Mouse (Mus musculus) regulatory T cell (primary cell): ENCODE measurements around the gene Lancl3.

Experiments used
- in situ Hi-C: fragments of 300-600 bp; cut with MboI, MseI; formaldehyde crosslinking; loops from one replicate; pipeline ENCODE4 v1.15.1; 2025; ENCODE audit warnings: high pct_unique_total_duplicates

Gene Lancl3

GRCm38 (mm10) chrX:9199761-9200371 is at the start of gene Lancl3:
Lancl3 (plus strand) TSS chrX:9199902.
- in situ Hi-C loops: no loop called here

DNA sequence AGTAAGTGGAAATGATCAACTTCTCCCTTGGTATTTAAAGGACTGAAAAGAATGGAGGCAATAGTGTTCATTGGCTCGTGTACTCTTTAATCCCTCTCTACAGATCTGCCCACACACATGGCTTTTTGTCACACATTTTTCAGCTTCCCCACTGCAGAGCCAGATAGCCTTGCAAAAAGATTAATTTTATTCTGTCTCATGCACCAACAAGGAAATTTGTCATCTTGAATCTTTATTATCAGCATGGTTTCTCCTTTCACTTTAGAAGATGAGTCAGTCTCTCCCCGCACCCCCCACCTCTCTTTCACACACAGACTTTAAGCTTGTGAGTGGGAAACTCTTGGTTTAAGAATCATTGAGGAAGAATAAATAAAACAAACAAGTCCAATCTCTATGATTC is 20.7 kb upstream of the Lancl3 start:
- in situ Hi-C loops: no loop called here

DNA sequence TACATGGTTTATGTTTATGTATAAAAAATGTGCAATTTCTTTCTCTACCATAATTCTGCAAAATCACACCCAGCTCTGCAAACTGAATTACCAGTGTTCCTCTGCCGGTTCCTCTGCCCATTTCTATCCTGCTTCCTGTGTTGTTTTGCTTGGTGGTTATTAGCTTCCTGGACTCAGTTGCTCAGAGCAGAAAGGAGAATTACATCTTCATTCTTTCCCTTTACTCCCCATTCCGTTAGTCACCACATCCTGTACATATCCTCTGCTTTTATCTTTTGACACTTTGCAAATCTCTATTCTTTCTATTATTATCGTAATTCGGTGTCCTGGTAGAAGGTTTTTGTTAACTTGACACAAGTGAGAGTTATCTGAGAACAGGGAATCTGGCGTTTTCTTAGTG is 18.1 kb upstream of the Lancl3 start:
- in situ Hi-C loops: no loop called here

DNA sequence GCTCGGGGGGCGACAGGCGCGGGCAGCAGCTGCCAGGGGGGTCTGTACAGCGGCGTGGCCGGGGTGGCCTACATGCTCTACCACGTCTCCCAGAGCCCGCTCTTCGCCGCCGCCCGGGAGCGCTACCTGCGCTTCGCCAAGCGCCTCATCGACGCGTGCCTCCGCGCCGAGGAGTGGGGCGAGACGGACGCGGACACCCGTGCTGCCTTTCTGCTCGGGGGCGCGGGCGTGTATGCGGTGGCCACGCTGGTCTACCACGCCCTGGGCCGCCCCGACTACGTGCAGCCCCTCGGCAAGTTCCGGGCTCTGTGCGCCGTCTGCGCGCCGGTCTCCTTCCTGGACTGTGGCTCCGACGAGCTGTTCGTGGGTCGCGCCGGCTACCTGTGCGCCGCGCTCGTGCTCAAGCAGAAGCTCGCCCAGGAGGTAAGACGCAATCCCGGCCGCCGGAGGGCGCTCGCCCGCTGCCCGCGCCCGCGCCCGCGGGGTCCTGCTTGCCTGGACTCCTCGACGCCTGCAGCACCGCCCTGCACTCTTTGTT is 747 bp downstream of the Lancl3 start:
- in situ Hi-C loops: no loop called here

DNA sequence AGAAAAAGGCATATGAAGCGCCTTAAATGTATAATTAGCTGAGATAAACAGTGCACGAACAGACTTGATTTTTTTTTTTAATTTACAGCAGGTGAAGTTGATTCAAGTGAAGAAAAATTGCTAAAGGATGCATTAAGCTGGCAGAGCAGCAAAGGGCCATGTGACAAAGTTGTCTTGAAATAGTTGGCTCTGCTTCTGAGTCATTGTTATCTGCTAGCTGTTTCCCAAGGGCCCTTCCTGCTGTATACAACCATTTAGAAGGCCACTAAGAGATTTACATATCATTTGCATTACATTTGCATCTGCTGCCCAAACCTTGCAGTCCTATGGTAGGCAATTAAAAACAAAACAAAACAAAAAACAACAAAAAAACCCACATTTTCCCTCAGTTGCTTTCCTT is 2.3 kb downstream of the Lancl3 start:
- in situ Hi-C loops: no loop called here

GRCm38 (mm10) chrX:9202781-9203405 is 3.2 kb downstream of the Lancl3 start:
- in situ Hi-C loops: no loop called here

GRCm38 (mm10) chrX:9205121-9205520 is 5.4 kb downstream of the Lancl3 start:
- in situ Hi-C loops: no loop called here

GRCm38 (mm10) chrX:9216244-9216643 is 16.5 kb downstream of the Lancl3 start:
- in situ Hi-C loops: no loop called here

DNA sequence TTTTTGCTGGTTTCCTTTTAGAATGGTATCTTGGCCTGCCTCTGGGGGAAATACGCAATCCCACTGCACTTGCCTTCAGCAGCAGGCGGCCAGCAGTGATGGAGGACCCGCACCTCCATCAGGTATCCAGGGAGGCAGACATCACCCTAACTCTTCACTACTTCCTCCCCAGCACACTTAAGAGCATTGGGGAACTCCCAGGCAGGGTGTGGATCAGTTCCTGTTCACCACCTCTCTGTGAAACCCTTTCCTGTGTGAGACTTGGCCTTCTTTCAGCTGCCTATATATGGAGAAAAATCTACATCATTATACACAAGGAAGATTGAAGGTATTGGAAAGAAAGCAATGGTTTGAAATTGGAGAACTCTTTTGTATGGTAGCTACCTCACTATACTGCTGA is 19.9 kb downstream of the Lancl3 start:
- in situ Hi-C loops: no loop called here

- in situ Hi-C loops: no loop called here
Observed at GRCm38 (mm10) chrX:9221206-9221605, 21.5 kb downstream of the Lancl3 start.

DNA sequence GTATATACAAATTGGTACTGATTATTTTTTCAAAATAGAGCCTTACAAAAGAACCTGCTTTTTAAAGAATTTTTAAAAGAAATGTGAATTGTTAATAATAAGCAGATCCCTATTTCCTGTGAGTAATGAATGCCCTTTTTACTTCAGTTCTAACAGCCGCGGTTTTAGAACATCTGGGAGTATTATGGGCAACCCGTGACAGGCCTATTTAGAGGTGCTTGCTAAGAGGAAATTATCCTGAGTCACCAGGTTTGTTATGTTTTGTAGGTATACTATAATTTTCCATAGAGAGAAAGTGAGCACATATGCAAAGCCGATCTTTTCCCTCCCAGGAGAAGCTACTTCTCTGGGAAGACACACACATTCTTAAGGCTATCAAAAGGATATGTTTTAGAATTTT is 22.0 kb downstream of the Lancl3 start:
- in situ Hi-C loops: no loop called here

DNA sequence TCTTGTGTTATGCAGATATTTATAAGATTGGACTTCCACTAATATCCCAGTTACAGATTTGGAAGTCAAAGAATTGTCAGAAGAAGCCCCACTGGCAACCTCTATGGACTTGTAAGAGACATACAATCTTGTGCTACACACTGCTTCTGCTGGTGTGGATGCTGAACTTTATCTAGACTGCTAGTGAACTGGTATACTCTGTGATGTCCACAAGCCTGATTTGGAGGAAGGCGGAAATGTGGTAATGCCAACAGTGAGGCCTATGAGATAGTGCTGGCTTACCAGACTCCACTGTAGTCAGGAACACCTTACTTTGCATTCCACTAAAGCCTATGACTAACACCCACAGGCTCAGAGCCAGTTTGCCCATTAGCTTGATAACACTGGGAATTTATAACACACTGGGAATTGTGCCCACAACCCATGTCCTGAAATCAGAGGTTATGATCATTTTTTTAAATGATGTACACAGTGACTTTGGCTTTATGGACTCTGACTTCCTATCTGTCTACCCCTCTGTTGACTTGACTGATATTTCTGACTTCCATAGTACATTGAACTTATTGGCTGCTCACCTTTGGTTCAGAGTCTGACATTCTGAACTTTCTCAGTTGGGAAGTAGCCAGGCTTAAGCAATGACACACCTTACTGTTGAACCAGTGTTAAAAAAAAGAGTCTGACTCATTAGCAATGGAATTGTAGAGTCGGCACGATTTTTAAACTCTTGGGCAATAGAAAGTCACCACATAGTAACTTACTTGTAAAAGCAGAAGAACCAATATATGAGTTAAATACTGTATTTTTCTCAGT is 22.9 kb downstream of the Lancl3 start:
- in situ Hi-C loops: no loop called here

- in situ Hi-C loops: no loop called here
Observed at GRCm38 (mm10) chrX:9227105-9227504, 27.4 kb downstream of the Lancl3 start.

GRCm38 (mm10) chrX:9240737-9241591 is 41.3 kb downstream of the Lancl3 start:
- in situ Hi-C loops: no loop called here

DNA sequence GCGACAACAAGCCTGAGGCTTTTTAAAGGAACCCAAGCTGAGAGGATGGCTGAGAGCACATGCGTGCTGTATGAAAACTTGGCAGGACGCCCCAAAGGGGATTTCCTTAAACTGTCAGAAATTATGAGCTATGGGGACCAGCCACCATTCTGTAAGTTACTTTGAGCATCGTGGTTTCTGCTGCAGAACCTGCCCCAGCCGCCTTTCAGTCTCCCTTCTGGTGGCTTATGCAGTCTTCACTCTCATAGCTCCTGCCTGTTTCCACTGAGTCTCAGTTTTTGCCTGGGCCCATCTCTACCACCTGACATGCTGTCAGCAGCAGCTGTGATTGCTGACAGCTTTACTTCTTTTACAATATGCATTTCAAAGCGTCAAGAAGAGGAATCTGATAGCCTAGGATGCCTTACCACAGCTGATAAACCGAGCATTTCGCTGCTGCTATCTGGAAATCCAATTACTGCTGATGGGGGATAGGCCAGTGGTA is 43.7 kb downstream of the Lancl3 start:
- in situ Hi-C loops: no loop called here

DNA sequence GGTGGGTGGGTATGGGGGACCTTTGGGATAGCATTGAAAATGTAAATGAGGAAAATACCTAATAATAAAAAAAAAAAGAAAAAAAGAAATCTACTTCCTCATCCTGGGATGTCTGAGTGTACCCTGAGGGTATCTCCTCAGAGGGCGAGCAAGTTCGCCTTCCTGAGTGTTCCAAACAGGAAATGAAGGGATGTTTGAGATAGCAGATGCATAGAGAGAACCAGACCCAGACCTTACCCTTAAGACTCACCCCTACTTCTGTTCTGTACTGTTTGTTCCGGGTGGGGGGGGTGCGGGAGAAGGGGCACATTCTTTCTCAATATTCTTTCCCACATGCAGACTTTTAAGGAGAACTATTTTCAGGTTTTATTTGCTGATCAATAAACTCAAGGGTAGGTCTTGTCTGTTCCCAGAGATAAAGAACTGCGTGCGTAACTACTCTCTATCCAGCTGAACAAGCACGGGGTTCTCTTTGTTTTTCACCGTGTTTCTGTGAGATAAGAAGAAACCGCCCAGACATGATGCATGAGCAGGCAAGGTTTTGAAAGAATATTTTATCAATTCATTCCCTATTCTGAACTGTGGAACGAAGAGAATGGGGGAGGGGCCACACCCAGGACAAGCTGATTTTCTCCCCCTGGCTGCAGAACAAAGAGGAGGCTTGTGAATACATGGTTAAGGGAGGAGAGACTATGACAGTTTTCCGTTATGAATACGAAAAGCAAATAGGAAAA is 45.1 kb downstream of the Lancl3 start:
- in situ Hi-C loops: no loop called here

DNA sequence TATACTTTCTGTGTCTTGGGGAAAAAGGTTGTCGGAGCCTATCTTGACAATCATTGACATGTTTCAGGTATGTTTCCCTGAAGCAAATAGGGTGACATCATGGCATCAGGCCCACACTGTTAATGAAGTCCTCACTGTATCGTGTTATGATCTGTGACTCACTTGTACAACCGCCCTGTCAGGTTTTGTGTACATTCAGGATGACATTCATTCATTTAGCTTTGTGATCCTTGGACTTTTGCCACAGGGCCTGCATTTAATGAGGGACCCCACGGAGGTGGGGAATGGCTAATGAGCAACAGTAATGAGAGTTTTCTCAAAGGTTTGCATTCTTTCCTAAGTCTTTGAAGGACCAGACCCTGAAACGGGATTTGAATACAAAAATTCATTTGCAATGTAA is 49.2 kb downstream of the Lancl3 start:
- in situ Hi-C loops: no loop called here

- in situ Hi-C loops: no loop called here
Observed at GRCm38 (mm10) chrX:9253990-9254389, 54.3 kb downstream of the Lancl3 start.

DNA sequence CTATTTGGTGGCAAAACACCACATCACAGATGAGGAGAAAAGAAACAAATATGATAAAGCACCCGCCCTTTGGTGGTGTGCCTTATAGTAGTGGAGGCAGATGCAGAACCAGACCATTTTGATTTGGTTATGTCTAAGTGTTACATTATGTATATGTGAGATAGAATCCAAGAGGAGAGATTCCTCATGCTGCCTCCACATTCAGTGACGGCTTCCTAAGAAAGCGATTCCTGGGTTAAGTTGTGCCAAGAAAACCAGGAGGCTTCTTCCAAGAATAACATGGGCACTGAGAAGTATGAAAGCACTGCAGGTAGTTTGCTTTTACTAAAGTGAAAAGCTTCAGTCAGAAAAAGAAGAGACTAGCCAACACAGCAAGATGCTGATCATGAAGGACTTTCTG is 55.2 kb downstream of the Lancl3 start:
- in situ Hi-C loops: no loop called here

GRCm38 (mm10) chrX:9256766-9257165 is 57.1 kb downstream of the Lancl3 start, which contains the start of gene Gm14862:
Gm14862 (minus strand) TSS chrX:9256899.
- in situ Hi-C loops: no loop called here

GRCm38 (mm10) chrX:9257831-9258230 is 58.1 kb downstream of the Lancl3 start:
- in situ Hi-C loops: no loop called here
